Mouse (Mus musculus) forebrain, embryonic 16.5 days (tissue): Measurements from ENCODE around the gene Lum. TPM values are rescaled to one million over a fixed set of nuclear protein-coding genes. Genes with fewer than 3 reads are reported as not detected.

Source experiments
- ATAC-seq: fragments of 200-750 bp; cut with Nextera tagmentation; 2 replicates; pipeline ENCODE4 v1.8.0; 2017; ENCODE audit warnings: mild to moderate bottlenecking, moderate library complexity
- H3K27ac ChIP-seq: fragments of 300-500 bp; sonication (generic); 2 replicates; pipeline ENCODE4 v1.5.1; 2014; ENCODE audit warnings: low read length, control low read depth
- H3K27me3 ChIP-seq: fragments of 300-500 bp; sonication (generic); replicated peaks from 2 replicates; pipeline ENCODE4 v1.6.1; 2014; ENCODE audit warnings: low read length; ENCODE audit not compliant: control insufficient read depth, insufficient read depth
- H3K36me3 ChIP-seq: fragments of 300-500 bp; sonication (generic); 2 replicates; pipeline ENCODE4 v1.6.1; 2014; ENCODE audit not compliant: control insufficient read depth, insufficient read depth
- H3K4me1 ChIP-seq: fragments of 300-500 bp; sonication (generic); replicated peaks from 2 replicates; pipeline ENCODE4 v1.6.1; 2014; ENCODE audit warnings: low read length; ENCODE audit not compliant: control insufficient read depth, insufficient read depth
- H3K4me2 ChIP-seq: fragments of 300-500 bp; sonication (generic); 2 replicates; pipeline ENCODE4 v1.6.1; 2014; ENCODE audit warnings: mild to moderate bottlenecking, low read length, control low read depth
- H3K4me3 ChIP-seq: fragments of 300-500 bp; sonication (generic); replicated peaks from 2 replicates; pipeline ENCODE4 v1.5.1; 2014; ENCODE audit warnings: mild to moderate bottlenecking, low read length, control low read depth
- H3K9ac ChIP-seq: fragments of 300-500 bp; sonication (generic); replicated peaks from 2 replicates; pipeline ENCODE4 v1.6.1; 2014; ENCODE audit warnings: low read depth, low read length, control low read depth
- H3K9me3 ChIP-seq: fragments of 300-500 bp; sonication (generic); 2 replicates; pipeline ENCODE4 v1.6.1; 2016; ENCODE audit warnings: low read length; ENCODE audit not compliant: control insufficient read depth
- WGBS: fragments of 180-500 bp; shearing (Covaris S2); extraction: QIAGEN DNeasy Blood & Tissue Kit; methylation state at CpG from one replicate; pipeline ENCODE4 v1.1.7; 2014; 5-methylcytosine and 5-hydroxymethylcytosine counted together
- polyA plus RNA-seq: library from polyadenylated mRNA; unstranded; fragments of >200 nt; fragmentation: Nextera tagmentation; extraction: Ambion mirVana; gene quantifications from 2 replicates; pipeline ENCODE4 v1.2.1, GENCODE M21; 2015

Gene Lum
- polyA plus RNA-seq, 1 experiment from 2014 or later, result 11.9 TPM

DNA sequence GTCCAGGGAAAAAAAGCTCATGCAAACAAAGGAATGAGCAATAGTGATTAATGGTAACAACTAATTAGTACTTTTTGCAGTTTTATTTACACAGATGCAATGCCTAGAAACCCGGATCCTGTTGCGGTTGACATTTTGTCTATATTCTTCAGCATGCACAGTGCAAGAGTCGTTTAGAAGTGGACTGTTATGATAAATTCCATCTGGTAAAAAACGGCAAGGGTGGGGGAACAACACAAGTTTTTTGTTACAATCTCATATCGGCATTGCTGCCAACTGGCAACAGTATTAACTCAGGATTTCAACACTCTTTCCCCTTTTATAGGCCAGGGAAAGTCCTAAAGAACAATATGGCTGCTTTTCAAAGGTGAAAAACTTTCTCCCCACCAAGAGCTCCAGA is 22.2 kb downstream of the Lum start:
- H3K9ac ChIP-seq, result no peak overlapping the region
- 0 out of 2 replicates have a peak, but pooled peaks cover 2% of the 10 kb centered on the region for H3K4me1 ChIP-seq
- no peaks in the 10 kb centered on the region for H3K27me3 ChIP-seq
- H3K4me2 ChIP-seq, result no peak overlapping the region
- 64% methylated on average over 5 of the region's 5 CpGs for WGBS
- ATAC-seq, result no peak
- no peak overlapping the region for H3K27ac ChIP-seq
- H3K36me3 ChIP-seq, result no peaks in the 10 kb centered on the region
- no peak overlapping the region for H3K4me3 ChIP-seq
- H3K9me3 ChIP-seq, result no peaks in the 10 kb centered on the region

DNA sequence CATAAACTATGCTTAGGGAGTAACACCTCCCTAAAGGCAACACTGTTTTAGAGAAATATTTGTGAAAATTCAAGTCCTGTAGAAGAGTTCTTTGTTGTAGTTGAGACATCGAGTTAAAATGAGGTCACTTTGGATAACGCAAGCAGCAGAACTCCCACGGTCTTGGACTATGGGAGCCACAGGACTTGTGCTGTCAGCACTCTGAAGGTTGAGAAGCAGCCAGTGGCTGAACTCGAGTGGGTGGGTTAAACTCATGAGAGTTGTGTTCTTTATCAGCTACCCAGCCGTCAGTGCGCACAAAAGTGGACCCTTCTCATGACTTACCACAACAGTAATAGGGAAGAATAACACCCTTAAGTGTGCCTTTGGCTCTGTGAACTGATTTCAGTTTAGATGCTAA is 24.6 kb downstream of the Lum start:
- H3K4me2 ChIP-seq, result no peak overlapping the region
- H3K27me3 ChIP-seq, result no peaks in the 10 kb centered on the region
- no peak overlapping the region for H3K27ac ChIP-seq
- H3K9me3 ChIP-seq, result no peaks in the 10 kb centered on the region
- no peak overlapping the region for H3K4me3 ChIP-seq
- no peak overlapping the region for H3K9ac ChIP-seq
- ATAC-seq, result no peak
- H3K4me1 ChIP-seq, result no peaks in the 10 kb centered on the region
- no peaks in the 10 kb centered on the region for H3K36me3 ChIP-seq
- 88% methylated on average over 6 of the region's 6 CpGs for WGBS

GRCm38 (mm10) chr10:97591036-97591435 is 26.1 kb downstream of the Lum start:
- no peak overlapping the region for H3K4me2 ChIP-seq
- H3K27ac ChIP-seq, result no peak overlapping the region
- no peaks in the 10 kb centered on the region for H3K4me1 ChIP-seq
- ATAC-seq, result no peak
- H3K36me3 ChIP-seq, result no peaks in the 10 kb centered on the region
- H3K9ac ChIP-seq, result no peak overlapping the region
- H3K4me3 ChIP-seq, result no peak overlapping the region
- H3K27me3 ChIP-seq, result no peaks in the 10 kb centered on the region
- WGBS, result 67% methylated on average over 3 of the region's 3 CpGs
- H3K9me3 ChIP-seq, result no peaks in the 10 kb centered on the region

DNA sequence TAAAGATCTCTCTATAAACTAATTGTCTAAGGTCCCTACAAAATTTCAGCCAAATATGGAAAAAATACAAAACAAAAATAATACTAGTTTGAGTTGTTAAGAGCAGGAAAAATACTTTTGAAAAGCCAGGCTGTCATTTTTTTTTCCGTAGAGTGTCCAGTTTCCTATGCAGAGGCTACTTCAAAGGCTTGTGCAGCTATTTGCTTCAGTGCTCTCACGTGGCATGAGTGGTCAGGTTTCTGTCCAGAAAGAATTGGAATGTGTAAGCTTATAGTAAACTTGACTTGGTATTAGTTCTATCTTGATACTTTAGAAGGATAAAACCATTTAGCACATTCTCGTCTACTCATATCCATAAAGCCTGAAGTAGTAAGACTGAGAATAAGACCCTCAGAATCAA is 26.8 kb downstream of the Lum start:
- H3K27me3 ChIP-seq, result no peaks in the 10 kb centered on the region
- no peaks in the 10 kb centered on the region for H3K36me3 ChIP-seq
- no peaks in the 10 kb centered on the region for H3K9me3 ChIP-seq
- H3K4me2 ChIP-seq, result no peak overlapping the region
- H3K9ac ChIP-seq, result no peak overlapping the region
- H3K27ac ChIP-seq, result no peak overlapping the region
- H3K4me3 ChIP-seq, result no peak overlapping the region
- no peaks in the 10 kb centered on the region for H3K4me1 ChIP-seq
- ATAC-seq, result no peak
- 75% methylated on average over 3 of the region's 3 CpGs for WGBS

DNA sequence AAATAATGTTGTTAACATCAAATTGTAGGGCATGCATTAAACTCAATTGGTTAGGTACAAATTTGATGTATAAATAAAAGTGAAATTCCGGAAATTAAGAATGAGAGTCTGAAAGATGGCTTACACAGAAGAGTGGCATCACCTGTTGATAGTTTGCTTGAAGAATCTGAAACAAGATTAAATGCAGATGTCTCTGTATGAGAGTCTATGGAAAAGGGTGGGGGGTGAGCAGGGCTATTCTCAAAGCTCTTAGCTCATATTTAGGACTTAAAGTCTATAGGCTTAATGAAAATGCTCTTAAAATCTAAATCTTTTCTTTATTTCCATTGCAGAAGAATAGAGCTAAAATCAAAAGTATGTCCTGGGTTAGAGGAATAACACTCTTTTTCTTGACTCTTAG is 30.8 kb downstream of the Lum start:
- whole genome bisulfite sequencing, result 80% methylated on average over 1 of the region's 1 CpGs
- H3K4me3 ChIP-seq, result no peak overlapping the region
- H3K27me3 ChIP-seq, result no peaks in the 10 kb centered on the region
- no peaks in the 10 kb centered on the region for H3K4me1 ChIP-seq
- no peak overlapping the region for H3K9ac ChIP-seq
- no peak for ATAC-seq
- no peak overlapping the region for H3K4me2 ChIP-seq
- no peaks in the 10 kb centered on the region for H3K9me3 ChIP-seq
- H3K27ac ChIP-seq, result no peak overlapping the region
- no peaks in the 10 kb centered on the region for H3K36me3 ChIP-seq

DNA sequence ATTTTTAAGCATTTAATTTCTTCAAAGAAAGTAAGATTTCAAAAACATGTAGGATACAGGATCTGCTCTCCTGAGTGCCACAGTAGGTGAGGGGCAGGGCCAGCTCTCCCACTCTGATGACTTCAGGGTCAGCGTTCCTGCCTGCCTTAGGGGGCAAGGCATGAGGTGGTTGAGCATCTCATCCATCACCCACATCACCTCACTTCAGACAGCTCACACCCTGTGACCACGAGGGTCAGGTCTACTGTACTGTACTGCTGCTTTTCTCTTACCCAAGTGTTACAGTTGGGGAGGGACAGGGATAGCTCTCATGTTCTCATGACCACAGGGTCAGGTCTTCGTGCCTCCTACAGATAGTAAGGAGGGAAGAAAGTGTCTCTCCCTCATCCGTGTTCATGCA is 36.8 kb downstream of the Lum start:
- 82% methylated on average over 4 of the region's 4 CpGs for WGBS
- no peaks in the 10 kb centered on the region for H3K36me3 ChIP-seq
- no peaks in the 10 kb centered on the region for H3K4me1 ChIP-seq
- no peak for ATAC-seq
- no peak overlapping the region for H3K27ac ChIP-seq
- H3K9me3 ChIP-seq, result no peaks in the 10 kb centered on the region
- H3K4me2 ChIP-seq, result no peak overlapping the region
- H3K4me3 ChIP-seq, result no peak overlapping the region
- H3K9ac ChIP-seq, result no peak overlapping the region
- H3K27me3 ChIP-seq, result no peaks in the 10 kb centered on the region

DNA sequence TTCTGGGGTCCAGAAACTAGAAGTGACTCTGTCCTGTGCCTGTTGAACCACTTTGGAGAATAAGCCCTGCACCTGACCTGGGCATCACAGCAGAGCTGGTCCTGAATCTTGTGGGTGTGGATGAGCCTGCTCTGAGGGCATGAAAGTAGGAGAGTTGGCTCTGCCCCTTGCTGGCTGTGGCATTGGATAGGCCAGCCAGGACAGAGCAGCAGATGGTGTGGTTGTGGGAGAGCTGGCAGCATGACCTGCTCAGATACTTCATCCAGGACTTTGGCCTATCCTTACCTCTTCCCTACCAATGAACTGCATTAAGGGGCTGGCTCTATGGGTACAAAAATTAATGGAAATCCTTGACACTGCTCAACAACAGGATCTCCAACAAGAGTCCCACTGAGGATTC is 38.3 kb downstream of the Lum start:
- no peak overlapping the region for H3K9ac ChIP-seq
- no peak overlapping the region for H3K27ac ChIP-seq
- no peak overlapping the region for H3K4me3 ChIP-seq
- H3K36me3 ChIP-seq, result no peaks in the 10 kb centered on the region
- no peak for ATAC-seq
- H3K4me2 ChIP-seq, result no peak overlapping the region
- no peaks in the 10 kb centered on the region for H3K4me1 ChIP-seq
- no peaks in the 10 kb centered on the region for H3K9me3 ChIP-seq
- no peaks in the 10 kb centered on the region for H3K27me3 ChIP-seq

- WGBS, result 74% methylated on average over 2 of the region's 2 CpGs
- H3K4me2 ChIP-seq, result no peak within 1 kb of the TSS
- H3K27ac ChIP-seq, result no peak within 1 kb of the TSS
- no peak within 1 kb of the TSS for H3K4me3 ChIP-seq
- H3K9me3 ChIP-seq, result no peaks in the 10 kb centered on the region
- no peaks in the 10 kb centered on the region for H3K36me3 ChIP-seq
- no peaks in the 10 kb centered on the region for H3K27me3 ChIP-seq
- H3K9ac ChIP-seq, result no peak within 1 kb of the TSS
- H3K4me1 ChIP-seq, result no peaks in the 10 kb centered on the region
- no peak for ATAC-seq
Measured at GRCm38 (mm10) chr10:97606579-97606978, 41.7 kb downstream of the Lum start, which contains the start of gene Kera. Gene Kera (plus strand): TSS chr10:97606879.

Other genes with a start within 250 kb of the Lum start
- gene Dcn, start 85.5 kb upstream of the Lum start, polyA plus RNA-seq, result 45.8 and 71.0 TPM in 2 replicates
- gene Kera, start 41.8 kb downstream of the Lum start, polyA plus RNA-seq, result 0.14 TPM in 1 of 2 replicates, not detected in the other
- gene Epyc, start 78.9 kb downstream of the Lum start, polyA plus RNA-seq, result 0.57 and 1.5 TPM in 2 replicates
- gene Ccer1, start 127.9 kb downstream of the Lum start, polyA plus RNA-seq, result not detected in 2 replicates
- gene C030005K15Rik, start 161.6 kb downstream of the Lum start, polyA plus RNA-seq, result not detected in 2 replicates